Comparison of ENCODE assay signal across 8 mouse cellular contexts in genomic region chr1:153846867-153847266, GRCm38 (mm10). TPM values are rescaled to one million over a fixed set of nuclear protein-coding genes. Genes with fewer than 3 reads are reported as not detected.
DNase-seq lines count a peak whose midpoint lies in the region; ATAC-seq and TF ChIP-seq lines count a peak whose summit lies in the region.

No protein-coding gene starts in this region.

- no peak for TF ChIP-seq CTCF in kidney, adult 2 months (conservative IDR thresholded peaks at IDR 0.05; ENCODE audit: insufficient read depth, insufficient read length, low read depth, low read length)
- peak; percentile 79 to 84 for TF ChIP-seq CTCF in CH12.LX (conservative IDR thresholded peaks at IDR 0.05 in 1 of 2, IDR thresholded peaks at IDR 0.05 in 1 of 2; ENCODE audit: low read depth in 2 of 2, low read length in 2 of 2)

- H3K9me3 ChIP-seq in CH12.LX (replicated peaks; ENCODE audit: low read length), result no peaks in the 10 kb centered on the region

- H3K79me2 ChIP-seq in CH12.LX (replicated peaks; ENCODE audit: control insufficient read depth, extremely low read depth, insufficient read depth, poor library complexity, severe bottlenecking), result no peaks in the 10 kb centered on the region

- no peak overlapping the region for H3K4me3 ChIP-seq in kidney, adult 2 months (ENCODE audit: insufficient read depth, low read depth, low read length)
- no peak overlapping the region for H3K4me3 ChIP-seq in CH12.LX (replicated peaks in 1 of 3; ENCODE audit: low read depth in 2 of 3, low read length in 2 of 3, poor library complexity in 1 of 3)

- H3K27me3 ChIP-seq in kidney, adult 2 months (replicated peaks; ENCODE audit: control insufficient read depth, insufficient read depth, low read length), result no peaks in the 10 kb centered on the region
- H3K27me3 ChIP-seq in CH12.LX (replicated peaks), result no peaks in the 10 kb centered on the region

- no peaks in the 10 kb centered on the region for H3K4me1 ChIP-seq in kidney, adult 2 months (ENCODE audit: control insufficient read depth, insufficient read depth, low read length)
- peaks cover 2 to 17% of the 10 kb centered on the region in 2 experiments; a peak in 3 of 4 replicates for H3K4me1 ChIP-seq in CH12.LX (ENCODE audit: control insufficient read depth in 1 of 2, insufficient read depth in 2 of 2)

- peak; percentile 6 for DNase-seq in kidney, adult 9 months
- DNase-seq in kidney, adult 2 months, result no peak
- DNase-seq in CH12.LX (ENCODE audit: extremely low read depth), result peak; percentile 58
- peak; percentile 23 for DNase-seq in mesoderm, embryonic 11.5 days (ENCODE audit: low read depth, low spot score)
- no peak for DNase-seq in gastrocnemius, postnatal 4 days (ENCODE audit: low spot score in 2 of 2)
- no peak for DNase-seq in right cerebral cortex, adult 18-20 months
- no peak for DNase-seq in spleen, adult 12 weeks (ENCODE audit: low spot score)

- no peaks in the 10 kb centered on the region for H3K36me3 ChIP-seq in kidney, adult 2 months (ENCODE audit: control insufficient read depth, insufficient read depth, low read length)
- H3K36me3 ChIP-seq in CH12.LX (replicated peaks in 1 of 2; ENCODE audit: control insufficient read depth in 1 of 2, insufficient read depth in 1 of 2, low read length in 1 of 2), result no peaks in the 10 kb centered on the region

- TF ChIP-seq EP300 in CH12.LX (IDR thresholded peaks at IDR 0.05; ENCODE audit: low read length), result no peak

- in situ Hi-C loops in CH12.LX (cut with MboI; ENCODE audit: low pct_ligation_motif_present, low pct_unique_long_range_greater_than_20kb, low sequenced_read_pairs), result no loop called here

- H3K27ac ChIP-seq in kidney, adult 2 months (ENCODE audit: insufficient read depth, low read depth, low read length), result no peak overlapping the region
- no peak overlapping the region for H3K27ac ChIP-seq in CH12.LX (ENCODE audit: insufficient read depth, low read depth)

- H3K9ac ChIP-seq in CH12.LX (ENCODE audit: insufficient read depth, low read depth), result no peak overlapping the region

- 25% methylated on average over 6 of the region's 6 CpGs for WGBS in kidney, adult 2 months

- peak overlapping the region; percentile 74 for H3K4me2 ChIP-seq in CH12.LX (ENCODE audit: insufficient read depth, low read depth, poor library complexity, severe bottlenecking)

- TF ChIP-seq POLR2A in kidney, adult 2 months (IDR thresholded peaks at IDR 0.05; ENCODE audit: low read depth, low read length), result no peak
- no peak for TF ChIP-seq POLR2A in CH12.LX (IDR thresholded peaks at IDR 0.05; ENCODE audit: low read depth, low read length)

- dilution Hi-C loops in CH12.LX (cut with MboI; ENCODE audit: extremely low pct_ligation_motif_present, extremely low pct_unique_long_range_greater_than_20kb, low sequenced_read_pairs), result no loop called here

- peak; percentile 89 for TF ChIP-seq RAD21 in CH12.LX (IDR thresholded peaks at IDR 0.05; ENCODE audit: low read depth, low read length)

- peak; percentile 92 for ATAC-seq in common myeloid progenitor, adult 5-6 weeks (replicated peaks; ENCODE audit: low read depth, poor library complexity, severe bottlenecking)

TF ChIP-seq in CH12.LX, 34 proteins besides CTCF, POLR2A, EP300 and RAD21:
- no peak; the same call in 1 of the 2 replicates for TF ChIP-seq JUND (conservative IDR thresholded peaks at IDR 0.05; ENCODE audit: low read depth, low read length)
- TF ChIP-seq MAZ (IDR thresholded peaks at IDR 0.05; ENCODE audit: low read depth, low read length), result no peak
- peak; percentile 57; the same call in 1 of the 2 replicates for TF ChIP-seq SIN3A (IDR thresholded peaks at IDR 0.05; ENCODE audit: low read length)
- TF ChIP-seq MAX (IDR thresholded peaks at IDR 0.05; ENCODE audit: low read length), result peak; percentile 74
- TF ChIP-seq ELF1 (IDR thresholded peaks at IDR 0.05; ENCODE audit: low read depth, low read length), result no peak
- no peak for TF ChIP-seq TCF12 (IDR thresholded peaks at IDR 0.05; ENCODE audit: low read depth, low read length)
- peak; percentile 64 for TF ChIP-seq SMC3 (IDR thresholded peaks at IDR 0.05; ENCODE audit: low read depth, low read length)
- no peak for TF ChIP-seq CHD1 (IDR thresholded peaks at IDR 0.05; ENCODE audit: low read depth, low read length)
- peak; percentile 96 for TF ChIP-seq MYC (IDR thresholded peaks at IDR 0.05; ENCODE audit: low read depth, low read length)
- TF ChIP-seq MEF2A (IDR thresholded peaks at IDR 0.05; ENCODE audit: borderline replicate concordance, low read depth, low read length), result no peak
- TF ChIP-seq USF1 (IDR thresholded peaks at IDR 0.05; ENCODE audit: low read depth, low read length), result no peak
- TF ChIP-seq USF2 (conservative IDR thresholded peaks at IDR 0.05; ENCODE audit: low read depth, low read length), result no peak
- TF ChIP-seq RCOR1 (conservative IDR thresholded peaks at IDR 0.05; ENCODE audit: low read depth, low read length), result no peak
- TF ChIP-seq IRF4 (IDR thresholded peaks at IDR 0.05; ENCODE audit: low read depth, low read length), result no peak
- TF ChIP-seq GABPA (IDR thresholded peaks at IDR 0.05; ENCODE audit: insufficient replicate concordance, low read depth, low read length), result no peak
- no peak for TF ChIP-seq HCFC1 (IDR thresholded peaks at IDR 0.05; ENCODE audit: low read depth, low read length)
- no peak for TF ChIP-seq ZC3H11A (IDR thresholded peaks at IDR 0.05; ENCODE audit: low read depth, low read length)
- TF ChIP-seq ZNF384 (IDR thresholded peaks at IDR 0.05; ENCODE audit: low read depth, low read length), result no peak
- no peak; the same call in 1 of the 2 replicates for TF ChIP-seq MXI1 (IDR thresholded peaks at IDR 0.05; ENCODE audit: low read depth, low read length)

RNA-seq across cellular contexts. Expression of gene Rgsl1, which starts 2.9 kb away (rescaled TPM):
- polyA plus RNA-seq in kidney, adult 2 months (2012; rRNA removed), result 0.08 TPM in 1 of 2 replicates, not detected in the other
- total RNA-seq in CH12.LX (2012; rRNA removed) (not detected in 2 replicates), CH12.LX (2014; rRNA removed) (not detected in 2 replicates)
- 0.10 and 0.20 TPM in 2 replicates for polyA plus RNA-seq in CH12.LX (2012; ENCODE audit: insufficient read length, low read depth)
- not detected in 2 replicates for total RNA-seq in common myeloid progenitor, adult 5-6 weeks (2017)
- under 1 TPM; 0.13 to 0.27 TPM for total RNA-seq in gastrocnemius, postnatal 4 days (2021)

RNA-seq across cellular contexts. Expression of gene Teddm1b, which starts 27.3 kb away (rescaled TPM):
- not detected in 2 replicates for polyA plus RNA-seq in kidney, adult 2 months (2012; rRNA removed)
- total RNA-seq in CH12.LX (2012; rRNA removed) (0.04 TPM in 1 of 2 replicates, not detected in the other), CH12.LX (2014; rRNA removed) (not detected in 2 replicates)
- 0.10 TPM in 1 of 2 replicates, not detected in the other for polyA plus RNA-seq in CH12.LX (2012; ENCODE audit: insufficient read length, low read depth)
- total RNA-seq in common myeloid progenitor, adult 5-6 weeks (2017), result not detected in 2 replicates
- not detected for total RNA-seq in gastrocnemius, postnatal 4 days (2021)

RNA-seq across cellular contexts. Expression of gene Teddm1a, which starts 44.7 kb away (rescaled TPM):
- not detected in 2 replicates for polyA plus RNA-seq in kidney, adult 2 months (2012; rRNA removed)
- total RNA-seq in CH12.LX (2012; rRNA removed) (not detected in 2 replicates), CH12.LX (2014; rRNA removed) (not detected in 2 replicates)
- polyA plus RNA-seq in CH12.LX (2012; ENCODE audit: insufficient read length, low read depth), result not detected in 2 replicates
- not detected in 2 replicates for total RNA-seq in common myeloid progenitor, adult 5-6 weeks (2017)
- total RNA-seq in gastrocnemius, postnatal 4 days (2021), result not detected

RNA-seq across cellular contexts. Expression of gene Glul, which starts 52.9 kb away (rescaled TPM):
- polyA plus RNA-seq in kidney, adult 2 months (2012; rRNA removed), result 843 and 1,046 TPM in 2 replicates
- total RNA-seq in CH12.LX (2012; rRNA removed) (22.6 and 23.0 TPM in 2 replicates), CH12.LX (2014; rRNA removed) (49.1 and 51.1 TPM in 2 replicates)
- 45.2 and 58.7 TPM in 2 replicates for polyA plus RNA-seq in CH12.LX (2012; ENCODE audit: insufficient read length, low read depth)
- 72.4 and 94.7 TPM in 2 replicates for total RNA-seq in common myeloid progenitor, adult 5-6 weeks (2017)
- 100 to 1,000 TPM; 114 to 130 TPM for total RNA-seq in gastrocnemius, postnatal 4 days (2021)

RNA-seq across cellular contexts. Expression of gene Teddm2, which starts 53.2 kb away (rescaled TPM):
- 0.14 and 0.22 TPM in 2 replicates for polyA plus RNA-seq in kidney, adult 2 months (2012; rRNA removed)
- total RNA-seq in CH12.LX (2012; rRNA removed) (0.04 TPM in 1 of 2 replicates, not detected in the other), CH12.LX (2014; rRNA removed) (not detected in 2 replicates)
- polyA plus RNA-seq in CH12.LX (2012; ENCODE audit: insufficient read length, low read depth), result not detected in 2 replicates
- 0.18 and 0.29 TPM in 2 replicates for total RNA-seq in common myeloid progenitor, adult 5-6 weeks (2017)
- total RNA-seq in gastrocnemius, postnatal 4 days (2021), result under 1 TPM; 0.65 to 0.88 TPM

Comparison
In these comparisons a context has a peak if more than half of its experiments do, and no peak if none do; other contexts are left out.
1. DNase-seq: peak in kidney, adult 9 months (single experiment), CH12.LX (single experiment) and mesoderm, embryonic 11.5 days (single experiment); none in kidney, adult 2 months (single experiment), gastrocnemius, postnatal 4 days (0 of 2), right cerebral cortex, adult 18-20 months (single experiment) and spleen, adult 12 weeks (single experiment).